In genomic region chr17:79807237-79807930, GRCm38 (mm10) we compare ENCODE assay signal across 21 mouse cellular contexts.
A peak's percentile ranks its signal among the peaks of the same experiment; 100 is the strongest.
DNase-seq lines count a peak whose midpoint lies in the region; ATAC-seq and TF ChIP-seq lines count a peak whose summit lies in the region.
"Had no signal": no experiment of that assay in that cellular context is flagged by ENCODE, and none has a peak within 500 bp of the region (broad histone marks: within the 10 kb centered on the region; RNA-seq: fewer than 3 reads in every experiment).

No protein-coding gene starts in this region.

- H3K9ac ChIP-seq in kidney, postnatal 0 days (ENCODE audit: low read depth, low read length): no peak overlapping the region
- H3K9ac ChIP-seq: hindbrain, embryonic 12.5 days; liver, embryonic 13.5 days; stomach, embryonic 15.5 days had no signal

- H3K4me3 ChIP-seq in heart, embryonic 10.5 days: no peak overlapping the region
- H3K4me3 ChIP-seq in kidney, postnatal 0 days (replicated peaks; ENCODE audit: low read depth, low read length): no peak overlapping the region
- H3K4me3 ChIP-seq in limb, embryonic 10.5 days: no peak overlapping the region
- H3K4me3 ChIP-seq: forebrain, embryonic 10.5 days; heart, adult 2 months; hindbrain, embryonic 12.5 days; liver, embryonic 13.5 days; stomach, embryonic 15.5 days had no signal

- ATAC-seq in kidney, postnatal 0 days (replicated peaks; ENCODE audit: low FRiP score, low read depth): peak; percentile 66
- ATAC-seq in activated CD4-positive, CD25-positive, alpha-beta regulatory T cell, adult 4 months: no peak
- ATAC-seq: forebrain, embryonic 16.5 days had no signal

- TF ChIP-seq CTCF in kidney, postnatal 0 days (IDR thresholded peaks at IDR 0.05; ENCODE audit: low read depth): no peak

- peaks cover 4% of the 10 kb centered on the region; the same call in 1 of the 2 replicates for H3K4me1 ChIP-seq in heart, embryonic 10.5 days
- H3K4me1 ChIP-seq in kidney, postnatal 0 days (replicated peaks; ENCODE audit: insufficient read depth, low read length): no peaks in the 10 kb centered on the region
- H3K4me1 ChIP-seq in limb, embryonic 10.5 days: peaks cover 43% of the 10 kb centered on the region
- H3K4me1 ChIP-seq: hindbrain, embryonic 12.5 days; liver, embryonic 13.5 days; stomach, embryonic 15.5 days had no signal

- 80% methylated on average over 8 of the region's 8 CpGs for WGBS in heart, embryonic 10.5 days
- WGBS in kidney, postnatal 0 days: 65% methylated on average over 8 of the region's 8 CpGs
- 70% methylated on average over 8 of the region's 8 CpGs for WGBS in limb, embryonic 10.5 days

- no peaks in the 10 kb centered on the region for H3K36me3 ChIP-seq in heart, embryonic 10.5 days
- no peaks in the 10 kb centered on the region for H3K36me3 ChIP-seq in kidney, postnatal 0 days (ENCODE audit: insufficient read depth, low read length)
- H3K36me3 ChIP-seq in limb, embryonic 10.5 days: no peaks in the 10 kb centered on the region
- H3K36me3 ChIP-seq: forebrain, embryonic 10.5 days; hindbrain, embryonic 12.5 days; liver, embryonic 13.5 days; stomach, embryonic 15.5 days had no signal

- no peaks in the 10 kb centered on the region for H3K27me3 ChIP-seq in heart, embryonic 10.5 days (ENCODE audit: insufficient read depth, poor library complexity, severe bottlenecking)
- H3K27me3 ChIP-seq in kidney, postnatal 0 days (ENCODE audit: insufficient read depth, low read length): no peaks in the 10 kb centered on the region
- H3K27me3 ChIP-seq in limb, embryonic 10.5 days (ENCODE audit: low read depth, poor library complexity, severe bottlenecking): no peaks in the 10 kb centered on the region
- H3K27me3 ChIP-seq: liver, embryonic 13.5 days; stomach, embryonic 15.5 days had no signal

- H3K27ac ChIP-seq in heart, embryonic 10.5 days: no peak overlapping the region
- no peak overlapping the region for H3K27ac ChIP-seq in kidney, postnatal 0 days
- no peak overlapping the region; the same call in 1 of the 2 replicates for H3K27ac ChIP-seq in limb, embryonic 10.5 days
- H3K27ac ChIP-seq: forebrain, embryonic 10.5 days; heart, adult 2 months; hindbrain, embryonic 12.5 days; liver, embryonic 13.5 days; macrophage; stomach, embryonic 15.5 days had no signal

- no peaks in the 10 kb centered on the region for H3K9me3 ChIP-seq in heart, embryonic 10.5 days
- no peaks in the 10 kb centered on the region for H3K9me3 ChIP-seq in kidney, postnatal 0 days (replicated peaks; ENCODE audit: low read length)
- H3K9me3 ChIP-seq in limb, embryonic 10.5 days (replicated peaks): no peaks in the 10 kb centered on the region
- H3K9me3 ChIP-seq: forebrain, embryonic 10.5 days; hindbrain, embryonic 12.5 days; liver, embryonic 13.5 days; stomach, embryonic 15.5 days had no signal

- peak; percentile 19 for DNase-seq in heart, adult 11 months
- DNase-seq in heart, embryonic 10.5 days (ENCODE audit: low spot score): no peak
- DNase-seq in kidney, postnatal 0 days (ENCODE audit: low spot score): no peak
- no peak for DNase-seq in kidney, postnatal 14 days
- DNase-seq in ES-CJ7 (ENCODE audit: low read depth, low spot score): peak; percentile 59
- peak; percentile 31 for DNase-seq in limb, embryonic 10.5 days (ENCODE audit: low spot score)
- no peak for DNase-seq in spleen, postnatal 4 days (ENCODE audit: low spot score in 2 of 2)
- DNase-seq: adrenal gland, adult 2 months; cerebellum, adult 11-12 months; cerebellum, postnatal 10 days; gastrocnemius, postnatal 10 days; heart, adult 2 months; liver, embryonic 13.5 days; right cerebral cortex, postnatal 4 days; thymus, postnatal 25 days had no signal

- H3K4me2 ChIP-seq in kidney, postnatal 0 days (ENCODE audit: low read length): no peak overlapping the region
- H3K4me2 ChIP-seq: hindbrain, embryonic 12.5 days; liver, embryonic 13.5 days; stomach, embryonic 15.5 days had no signal

Comparison
In these comparisons a context has a peak if more than half of its experiments do, and no peak if none do; other contexts are left out.
1. DNase-seq: peak in heart, adult 11 months (single experiment), ES-CJ7 (single experiment) and limb, embryonic 10.5 days (single experiment); none in heart, embryonic 10.5 days (single experiment), kidney, postnatal 0 days (single experiment), kidney, postnatal 14 days (single experiment) and spleen, postnatal 4 days (0 of 2).